ENCODE assay signal across 15 mouse cellular contexts in genomic region chr9:85617972-85618371, GRCm38 (mm10).
"Had no signal": no experiment of that assay in that cellular context is flagged by ENCODE, and none has a peak within 500 bp of the region (broad histone marks: within the 10 kb centered on the region; RNA-seq: fewer than 3 reads in every experiment).

No protein-coding gene starts in this region.

- ATAC-seq: liver, postnatal 0 days; midbrain, embryonic 13.5 days; midbrain, embryonic 15.5 days had no signal

- H3K36me3 ChIP-seq: liver, embryonic 13.5 days; liver, embryonic 15.5 days; midbrain, embryonic 13.5 days; midbrain, embryonic 15.5 days; neural tube, embryonic 12.5 days had no signal

- DNase-seq: liver; liver, embryonic 13.5 days; liver, postnatal 0 days; right cerebral cortex, postnatal 14 days; thymus, adult 18-20 months; thymus, postnatal 14 days; thymus, postnatal 36 days had no signal

- H3K4me2 ChIP-seq: liver, embryonic 11.5 days; liver, embryonic 13.5 days; liver, embryonic 15.5 days; midbrain, embryonic 11.5 days; midbrain, embryonic 13.5 days; midbrain, embryonic 15.5 days; neural tube, embryonic 12.5 days had no signal

- H3K4me1 ChIP-seq: liver, embryonic 13.5 days; liver, embryonic 15.5 days; midbrain, embryonic 13.5 days; midbrain, embryonic 15.5 days; neural tube, embryonic 12.5 days had no signal

- H3K9ac ChIP-seq: liver, embryonic 13.5 days; liver, embryonic 15.5 days; liver, postnatal 0 days; midbrain, embryonic 13.5 days; midbrain, embryonic 15.5 days; neural tube, embryonic 12.5 days had no signal

- H3K4me3 ChIP-seq: liver, embryonic 13.5 days; liver, embryonic 15.5 days; megakaryocyte, embryonic 14.5 days; midbrain, embryonic 13.5 days; midbrain, embryonic 15.5 days; neural tube, embryonic 12.5 days had no signal

- H3K27ac ChIP-seq: liver, embryonic 13.5 days; liver, embryonic 15.5 days; macrophage; midbrain, embryonic 13.5 days; midbrain, embryonic 15.5 days; neural tube, embryonic 12.5 days had no signal

- H3K9me3 ChIP-seq: liver, embryonic 13.5 days; liver, embryonic 15.5 days; megakaryocyte, embryonic 14.5 days; midbrain, embryonic 13.5 days; midbrain, embryonic 15.5 days; neural tube, embryonic 12.5 days had no signal

- H3K27me3 ChIP-seq: liver, embryonic 13.5 days; liver, embryonic 15.5 days; megakaryocyte, embryonic 14.5 days; midbrain, embryonic 13.5 days; midbrain, embryonic 15.5 days; neural tube, embryonic 12.5 days had no signal
